Mouse (Mus musculus): ENCODE data around the gene Hrasls.

Gene Hrasls

GRCm38 (mm10) chr16:29209605-29210411 lies at the start of gene Hrasls:
Gene Hrasls (plus strand): TSS chr16:29209695.
- in situ Hi-C loops (cut with MboI; ENCODE audit: low pct_unique_long_range_greater_than_20kb in 1 of 2, low sequenced_read_pairs in 2 of 2, unreplicated experiment in 1 of 2): no loop called here

- in situ Hi-C loops (cut with MboI; ENCODE audit: low pct_unique_long_range_greater_than_20kb in 1 of 2, low sequenced_read_pairs in 2 of 2, unreplicated experiment in 1 of 2): no loop called here
Observed at GRCm38 (mm10) chr16:29162271-29162670, 47.2 kb upstream of the Hrasls start.

GRCm38 (mm10) chr16:29167051-29167450 lies 42.4 kb upstream of the Hrasls start:
- in situ Hi-C loops (cut with MboI; ENCODE audit: low pct_unique_long_range_greater_than_20kb in 1 of 2, low sequenced_read_pairs in 2 of 2, unreplicated experiment in 1 of 2): no loop called here

- in situ Hi-C loops (cut with MboI; ENCODE audit: low pct_unique_long_range_greater_than_20kb in 1 of 2, low sequenced_read_pairs in 2 of 2, unreplicated experiment in 1 of 2): no loop called here
Observed at GRCm38 (mm10) chr16:29171741-29172140, 37.8 kb upstream of the Hrasls start.

- in situ Hi-C loops (cut with MboI; ENCODE audit: low pct_unique_long_range_greater_than_20kb in 1 of 2, low sequenced_read_pairs in 2 of 2, unreplicated experiment in 1 of 2): no loop called here
Observed at GRCm38 (mm10) chr16:29173201-29173600, 36.3 kb upstream of the Hrasls start.

GRCm38 (mm10) chr16:29174831-29175350 lies 34.6 kb upstream of the Hrasls start:
- in situ Hi-C loops (cut with MboI; ENCODE audit: low pct_unique_long_range_greater_than_20kb in 1 of 2, low sequenced_read_pairs in 2 of 2, unreplicated experiment in 1 of 2): no loop called here

- in situ Hi-C loops (cut with MboI; ENCODE audit: low pct_unique_long_range_greater_than_20kb in 1 of 2, low sequenced_read_pairs in 2 of 2, unreplicated experiment in 1 of 2): no loop called here
Observed at GRCm38 (mm10) chr16:29192911-29193310, 16.6 kb upstream of the Hrasls start.

- in situ Hi-C loops (cut with MboI; ENCODE audit: low pct_unique_long_range_greater_than_20kb in 1 of 2, low sequenced_read_pairs in 2 of 2, unreplicated experiment in 1 of 2): no loop called here
Observed at GRCm38 (mm10) chr16:29193981-29194380, 15.5 kb upstream of the Hrasls start.

GRCm38 (mm10) chr16:29195156-29195555 lies 14.3 kb upstream of the Hrasls start:
- in situ Hi-C loops (cut with MboI; ENCODE audit: low pct_unique_long_range_greater_than_20kb in 1 of 2, low sequenced_read_pairs in 2 of 2, unreplicated experiment in 1 of 2): no loop called here

GRCm38 (mm10) chr16:29198461-29198860 lies 11.0 kb upstream of the Hrasls start:
- in situ Hi-C loops (cut with MboI; ENCODE audit: low pct_unique_long_range_greater_than_20kb in 1 of 2, low sequenced_read_pairs in 2 of 2, unreplicated experiment in 1 of 2): no loop called here

- in situ Hi-C loops (cut with MboI; ENCODE audit: low pct_unique_long_range_greater_than_20kb in 1 of 2, low sequenced_read_pairs in 2 of 2, unreplicated experiment in 1 of 2): no loop called here
Observed at GRCm38 (mm10) chr16:29201146-29201545, 8.3 kb upstream of the Hrasls start.

GRCm38 (mm10) chr16:29204875-29205274 lies 4.6 kb upstream of the Hrasls start:
- in situ Hi-C loops (cut with MboI; ENCODE audit: low pct_unique_long_range_greater_than_20kb in 1 of 2, low sequenced_read_pairs in 2 of 2, unreplicated experiment in 1 of 2): no loop called here

- in situ Hi-C loops (cut with MboI; ENCODE audit: low pct_unique_long_range_greater_than_20kb in 1 of 2, low sequenced_read_pairs in 2 of 2, unreplicated experiment in 1 of 2): no loop called here
Observed at GRCm38 (mm10) chr16:29205581-29205980, 3.9 kb upstream of the Hrasls start.

- in situ Hi-C loops (cut with MboI; ENCODE audit: low pct_unique_long_range_greater_than_20kb in 1 of 2, low sequenced_read_pairs in 2 of 2, unreplicated experiment in 1 of 2): no loop called here
Observed at GRCm38 (mm10) chr16:29208841-29209240, 654 bp upstream of the Hrasls start.

- in situ Hi-C loops (cut with MboI; ENCODE audit: low pct_unique_long_range_greater_than_20kb in 1 of 2, low sequenced_read_pairs in 2 of 2, unreplicated experiment in 1 of 2): no loop called here
Observed at GRCm38 (mm10) chr16:29216395-29217295, 7.2 kb downstream of the Hrasls start.

- in situ Hi-C loops (cut with MboI; ENCODE audit: low pct_unique_long_range_greater_than_20kb in 1 of 2, low sequenced_read_pairs in 2 of 2, unreplicated experiment in 1 of 2): no loop called here
Observed at GRCm38 (mm10) chr16:29235951-29236350, 26.5 kb downstream of the Hrasls start.

GRCm38 (mm10) chr16:29254325-29254724 lies 44.8 kb downstream of the Hrasls start:
- in situ Hi-C loops (cut with MboI; ENCODE audit: low pct_unique_long_range_greater_than_20kb in 1 of 2, low sequenced_read_pairs in 2 of 2, unreplicated experiment in 1 of 2): no loop called here
